Mouse (Mus musculus): ENCODE measurements at regions not wholly inside any gene's neighbourhood (a gene's known extent, or its start where the extent isn't known, plus 50 kb on each side); places are given as distances from the start of the nearest gene placed in this dataset.

DNA sequence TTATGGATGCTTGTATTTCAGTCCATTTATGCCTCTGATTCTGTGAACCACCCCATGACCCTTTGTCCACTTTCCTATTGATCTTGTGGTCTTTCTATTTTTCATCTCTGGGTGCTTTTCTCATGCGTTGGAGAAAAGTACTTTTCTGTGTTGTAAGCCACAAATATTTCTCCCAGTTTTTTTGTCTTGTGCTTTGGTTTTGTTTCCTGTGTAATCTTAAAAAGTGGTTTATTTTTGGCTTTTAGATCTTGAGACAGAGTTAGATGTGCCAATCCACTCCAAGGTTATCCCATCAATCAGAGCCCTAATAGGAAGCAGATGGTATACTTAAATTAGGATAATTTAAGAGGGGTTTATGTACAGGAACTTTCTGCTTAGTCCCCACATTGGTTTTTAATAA, 50.0 kb upstream of the Slc22a23 start:
- no peak for DNase-seq
